Mouse (Mus musculus) cortical plate, adult 2 months (tissue): ENCODE measurements around the gene Man1c1. TPM values are rescaled to one million over a fixed set of nuclear protein-coding genes. Genes with fewer than 3 reads are reported as not detected.

ENCODE experiments used
- H3K27ac ChIP-seq: fragments of 200-500 bp; 2 replicates; pipeline ENCODE4 v1.5.1; 2012; ENCODE audit warnings: low read length, control low read depth, inconsistent platforms; ENCODE audit not compliant: insufficient read depth
- H3K4me1 ChIP-seq: fragments of 200-500 bp; 2 replicates; pipeline ENCODE4 v1.6.1; 2011; ENCODE audit warnings: low read length; ENCODE audit not compliant: control insufficient read depth, insufficient read depth
- H3K4me3 ChIP-seq: fragments of 200-500 bp; 2 replicates; pipeline ENCODE4 v1.5.1; 2011; ENCODE audit warnings: mild to moderate bottlenecking, low read length, control low read depth; ENCODE audit not compliant: insufficient read depth
- CTCF ChIP-seq: fragments of 200-500 bp; IDR thresholded peaks from 2 replicates; pipeline ENCODE4 v1.5.1; 2011; ENCODE audit warnings: mild to moderate bottlenecking, control low read depth, low read length; ENCODE audit not compliant: insufficient read depth; ENCODE audit errors: extremely low read depth
- POLR2A ChIP-seq: fragments of 200-500 bp; IDR thresholded peaks from 2 replicates; pipeline ENCODE4 v1.6.1; 2011; ENCODE audit warnings: mild to moderate bottlenecking, low read length, control low read depth; ENCODE audit not compliant: insufficient read depth; ENCODE audit errors: extremely low read depth
- polyA plus RNA-seq: library from polyadenylated mRNA; depleted of rRNA; stranded (reverse); fragments of >200 nt; gene quantifications from 2 replicates; pipeline ENCODE4 v1.2.3, GENCODE M21; 2012

Man1c1 gene
- polyA plus RNA-seq, 1 experiment = 20.5 TPM

- TF ChIP-seq CTCF (no peak), POLR2A (no peak)
- Histone ChIP-seq H3K4me3 (no peak overlapping the region; the same call in 1 of the 2 replicates), H3K4me1 (peaks cover 5% of the 10 kb centered on the region), H3K27ac (no peak overlapping the region)
These were observed 170.7 kb downstream of the Man1c1 start for GRCm38 (mm10) chr4:134533421-134533820.

- no peak overlapping the region for H3K4me3 ChIP-seq
- no peak for TF ChIP-seq POLR2A
- no peak for TF ChIP-seq CTCF
These were observed 171.2 kb downstream of the Man1c1 start for GRCm38 (mm10) chr4:134532928-134533327.

GRCm38 (mm10) chr4:134526220-134526619, 177.9 kb downstream of the Man1c1 start:
- H3K4me1 ChIP-seq = no peaks in the 10 kb centered on the region
- TF ChIP-seq CTCF = no peak
- TF ChIP-seq POLR2A = no peak
- no peak overlapping the region for H3K27ac ChIP-seq
- H3K4me3 ChIP-seq = no peak overlapping the region

More at GRCm38 (mm10) chr4:134532928-134533327, 171.2 kb downstream of the Man1c1 start:
- Histone ChIP-seq H3K27ac (no peak overlapping the region), H3K4me1 (peaks cover 5% of the 10 kb centered on the region)

- no peak for TF ChIP-seq CTCF
- no peak for TF ChIP-seq POLR2A
- H3K4me1 ChIP-seq = no peaks in the 10 kb centered on the region
- H3K27ac ChIP-seq = no peak overlapping the region
- no peak overlapping the region for H3K4me3 ChIP-seq
These were observed 178.3 kb downstream of the Man1c1 start for GRCm38 (mm10) chr4:134525806-134526205.

- H3K4me1 ChIP-seq = no peaks in the 10 kb centered on the region
- no peak for TF ChIP-seq CTCF
- no peak for TF ChIP-seq POLR2A
- no peak overlapping the region for H3K27ac ChIP-seq
- H3K4me3 ChIP-seq = no peak overlapping the region
These were observed 180.6 kb downstream of the Man1c1 start for GRCm38 (mm10) chr4:134523447-134523846.

DNA sequence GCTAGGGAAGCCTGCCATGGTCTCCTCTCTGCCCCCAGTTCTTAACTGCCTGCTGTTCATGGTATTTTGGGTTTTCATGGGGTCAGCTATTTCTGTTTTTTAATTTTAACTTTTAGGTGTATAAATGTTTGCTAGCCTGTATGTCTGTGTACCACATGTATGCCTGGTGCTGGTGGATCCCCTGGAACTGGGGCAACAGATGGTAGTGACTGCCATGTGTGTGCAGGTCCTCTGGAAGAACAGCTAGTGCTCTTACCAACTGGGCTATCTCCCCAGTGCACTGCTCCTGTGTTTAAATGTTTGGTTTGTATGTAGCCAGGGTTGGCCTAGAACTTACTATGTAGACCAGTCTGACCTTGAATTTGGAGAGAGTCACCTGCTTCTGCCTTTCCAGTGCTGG, 184.8 kb downstream of the Man1c1 start:
- TF ChIP-seq POLR2A = no peak
- TF ChIP-seq CTCF = no peak
- H3K4me3 ChIP-seq = no peak overlapping the region
- no peak overlapping the region for H3K27ac ChIP-seq
- peaks cover 5% of the 10 kb centered on the region for H3K4me1 ChIP-seq

- TF ChIP-seq POLR2A (no peak), CTCF (no peak)
- Histone ChIP-seq H3K4me3 (no peak overlapping the region), H3K4me1 (peaks cover 5% of the 10 kb centered on the region), H3K27ac (no peak overlapping the region)
These were observed 185.5 kb downstream of the Man1c1 start for GRCm38 (mm10) chr4:134518541-134518940.

- H3K4me3 ChIP-seq = no peak overlapping the region
- no peak for TF ChIP-seq CTCF
- TF ChIP-seq POLR2A = no peak
- peaks cover 5% of the 10 kb centered on the region for H3K4me1 ChIP-seq
- H3K27ac ChIP-seq = no peak overlapping the region
These were observed 186.4 kb downstream of the Man1c1 start for GRCm38 (mm10) chr4:134517719-134518118.

DNA sequence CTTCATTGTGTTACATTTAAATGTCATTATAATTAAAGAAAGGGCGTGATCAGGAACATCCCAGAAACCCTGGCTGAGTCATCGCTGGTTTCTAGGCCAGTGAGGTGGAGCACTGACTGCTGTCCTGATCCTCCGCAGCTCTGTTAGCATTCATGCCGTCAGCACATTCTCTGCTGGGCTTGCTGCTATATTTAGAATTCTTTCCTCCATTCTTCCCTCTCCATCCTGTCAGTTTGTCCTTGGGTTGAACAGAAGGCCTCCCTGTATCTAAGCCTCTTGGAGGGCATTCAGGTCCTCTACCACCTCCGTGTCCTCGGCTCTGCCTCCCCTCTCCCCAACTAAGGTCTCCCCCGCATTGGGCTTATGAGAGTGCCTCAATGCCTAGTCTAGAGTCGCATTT, 187.1 kb downstream of the Man1c1 start:
- H3K27ac ChIP-seq = peak overlapping the region; percentile 74
- TF ChIP-seq POLR2A (no peak), CTCF (no peak)
- H3K4me1 ChIP-seq = peaks cover 5% of the 10 kb centered on the region
- H3K4me3 ChIP-seq = no peak overlapping the region

GRCm38 (mm10) chr4:134515614-134516013, 188.5 kb downstream of the Man1c1 start:
- H3K4me1 ChIP-seq = peaks cover 5% of the 10 kb centered on the region
- no peak overlapping the region for H3K4me3 ChIP-seq
- TF ChIP-seq CTCF = no peak
- no peak for TF ChIP-seq POLR2A

GRCm38 (mm10) chr4:134514309-134514930, 189.7 kb downstream of the Man1c1 start:
- TF ChIP-seq CTCF (no peak), POLR2A (no peak)
- H3K4me1 ChIP-seq = peaks cover 5% of the 10 kb centered on the region
- H3K27ac ChIP-seq = no peak overlapping the region
- H3K4me3 ChIP-seq = no peak overlapping the region

More at GRCm38 (mm10) chr4:134515614-134516013, 188.5 kb downstream of the Man1c1 start:
- H3K27ac ChIP-seq = no peak overlapping the region
